Mouse (Mus musculus) gonadal fat pad, adult 2 months (tissue): ENCODE results near the gene Ptpn14. TPM values are rescaled to one million over a fixed set of nuclear protein-coding genes. Genes with fewer than 3 reads are reported as not detected.

Source experiments
- DNase-seq: peaks from one replicate; pipeline ENCODE4 v3.0.0-alpha.2; 2012; ENCODE audit warnings: low read depth
- polyA plus RNA-seq: library from polyadenylated mRNA; depleted of rRNA; stranded (reverse); fragments of >200 nt; gene quantifications from 2 replicates; pipeline ENCODE4 v1.2.3, GENCODE M21; 2012; rRNA removed

Ptpn14 gene
- polyA plus RNA-seq, 1 experiment, result 10.4 TPM

DNA sequence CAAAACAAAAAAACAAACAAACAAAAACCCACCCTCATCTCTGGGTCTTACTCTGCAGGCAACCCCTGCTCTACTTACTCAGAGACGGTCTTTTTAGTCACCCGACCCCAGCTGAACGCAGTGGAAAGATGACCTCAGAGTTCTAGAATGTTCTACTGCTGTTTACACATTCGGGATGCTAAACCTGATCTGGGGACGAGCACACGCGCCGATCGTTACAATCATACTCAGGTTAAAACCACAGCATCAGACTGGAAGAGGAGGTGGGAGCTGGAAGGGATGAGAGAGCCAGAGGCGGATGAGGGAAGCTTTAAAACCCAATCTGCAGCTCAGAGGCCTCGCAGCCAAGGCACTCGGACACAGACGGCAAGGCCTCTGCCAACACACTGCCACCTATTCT, 170.6 kb downstream of the Ptpn14 start:
- DNase-seq, result no peak

GRCm38 (mm10) chr1:189899526-189899925, 171.5 kb downstream of the Ptpn14 start:
- no peak for DNase-seq

DNA sequence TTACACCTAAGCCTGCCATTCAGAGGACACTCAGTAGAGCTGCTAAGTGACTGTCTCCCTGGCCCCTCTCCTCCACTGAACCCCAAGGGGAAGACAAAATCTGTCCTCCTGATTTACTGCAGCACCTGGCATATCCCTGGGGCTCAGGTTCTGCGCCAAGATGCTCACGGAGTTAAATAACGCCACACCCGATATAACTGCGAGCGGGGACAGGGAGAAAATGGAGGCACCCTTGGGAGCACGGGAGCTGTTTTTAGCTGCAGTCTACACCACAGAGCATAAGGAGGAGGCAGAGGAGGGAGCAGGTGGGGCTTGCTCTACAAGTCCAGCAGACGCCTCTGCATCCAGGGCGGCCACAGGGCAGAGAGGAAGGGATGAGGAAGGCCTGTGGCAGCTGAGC, 174.3 kb downstream of the Ptpn14 start:
- DNase-seq, result no peak

GRCm38 (mm10) chr1:189903169-189903568, 175.1 kb downstream of the Ptpn14 start:
- DNase-seq, result no peak

DNA sequence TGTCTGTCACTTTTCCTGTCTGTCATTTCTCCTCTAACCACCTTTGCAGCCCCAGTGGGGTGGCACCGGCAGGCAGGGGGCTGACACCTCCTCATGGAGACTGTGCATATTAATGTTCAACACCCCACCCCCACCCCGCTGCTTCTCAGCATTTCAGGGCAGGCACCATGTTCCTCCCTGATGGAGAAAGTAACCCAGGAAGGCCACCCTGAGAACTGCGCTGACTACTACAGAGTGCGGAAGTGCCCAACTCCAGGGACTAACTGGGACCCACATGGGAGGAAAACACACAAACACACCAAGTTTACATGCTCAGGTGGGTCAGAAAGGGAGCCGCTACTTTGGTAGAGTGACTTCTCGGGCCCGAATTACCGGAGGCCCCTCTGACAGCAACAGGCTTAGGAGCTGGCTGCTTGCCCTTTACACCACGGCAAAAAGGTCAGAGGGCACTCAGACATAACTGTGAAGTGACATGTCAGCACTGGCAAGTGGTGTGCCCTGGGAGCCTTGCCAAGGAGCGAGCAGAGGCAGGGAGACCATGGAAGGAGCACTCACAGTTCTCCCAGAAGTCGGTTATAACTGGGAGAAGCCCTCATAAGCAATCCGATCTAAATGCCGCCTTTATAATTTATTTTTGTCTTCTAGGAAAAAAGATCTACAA, 182.7 kb downstream of the Ptpn14 start:
- no peak for DNase-seq

DNA sequence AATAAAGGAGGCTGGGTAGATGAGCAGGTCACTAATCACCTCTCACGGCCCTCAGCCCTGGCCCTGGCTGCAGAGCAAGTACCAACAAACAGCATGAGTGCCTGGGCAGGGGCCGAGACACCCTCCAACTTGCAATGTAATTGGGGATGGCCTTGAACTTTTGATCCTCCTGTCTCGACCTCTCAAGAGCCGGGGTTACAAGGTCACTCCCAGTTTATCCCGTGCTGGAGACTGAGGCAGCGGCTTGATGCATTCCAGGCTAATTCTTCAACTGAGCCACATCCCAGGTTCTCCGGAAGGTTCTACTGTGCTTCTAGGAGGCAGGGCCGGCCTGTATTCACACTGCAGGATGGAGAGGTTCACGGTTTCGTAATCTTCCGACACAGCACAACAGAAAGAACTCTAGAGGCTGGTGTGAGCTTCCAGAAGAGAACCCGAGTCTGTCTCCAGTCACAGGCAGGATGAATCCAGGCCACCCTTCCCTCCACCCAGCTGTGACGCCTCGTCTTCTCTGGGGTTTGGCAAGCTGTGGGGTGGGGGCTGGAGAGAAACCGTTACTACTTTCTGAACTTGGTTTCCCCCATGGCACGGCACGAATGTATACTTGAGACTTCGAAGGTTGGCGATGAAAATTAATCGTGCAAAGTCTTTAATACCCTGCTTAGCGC, 185.2 kb downstream of the Ptpn14 start:
- no peak for DNase-seq

DNA sequence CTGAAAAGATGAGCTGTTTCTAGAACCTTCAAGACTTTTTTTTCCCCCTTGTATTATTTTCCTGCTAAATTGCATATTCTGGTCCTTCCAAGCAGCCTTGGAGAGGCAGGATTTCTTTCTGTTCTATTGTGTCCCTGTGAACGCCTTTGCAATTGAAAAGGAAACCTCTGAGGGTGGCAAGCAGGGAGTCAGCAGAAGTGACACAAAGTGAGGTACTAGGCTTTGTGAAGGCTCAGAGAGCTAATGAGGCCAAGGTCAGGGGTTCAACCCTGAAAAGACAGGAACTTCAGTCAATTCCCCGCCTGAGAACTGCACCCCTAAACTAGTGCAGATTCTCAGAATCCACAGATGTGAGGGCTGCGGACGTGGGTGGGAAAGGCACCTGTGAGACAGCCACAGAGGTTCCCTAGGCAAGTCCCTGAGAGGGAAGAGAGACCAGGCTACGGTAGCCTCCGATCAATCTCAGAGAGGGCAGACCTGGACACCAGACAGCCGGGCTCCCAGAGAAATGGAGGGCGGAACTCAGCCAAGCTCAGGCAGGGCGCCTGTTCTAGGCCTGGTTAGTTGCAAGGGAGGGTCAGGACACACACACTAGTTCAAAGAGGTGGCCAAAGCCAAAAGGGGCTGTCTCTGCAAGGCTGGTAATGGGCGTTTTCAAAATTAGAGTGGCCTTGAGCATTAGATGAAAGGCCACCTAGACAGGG, 188.5 kb downstream of the Ptpn14 start:
- DNase-seq, result no peak

GRCm38 (mm10) chr1:189917126-189917500, 189.0 kb downstream of the Ptpn14 start:
- DNase-seq, result no peak

DNA sequence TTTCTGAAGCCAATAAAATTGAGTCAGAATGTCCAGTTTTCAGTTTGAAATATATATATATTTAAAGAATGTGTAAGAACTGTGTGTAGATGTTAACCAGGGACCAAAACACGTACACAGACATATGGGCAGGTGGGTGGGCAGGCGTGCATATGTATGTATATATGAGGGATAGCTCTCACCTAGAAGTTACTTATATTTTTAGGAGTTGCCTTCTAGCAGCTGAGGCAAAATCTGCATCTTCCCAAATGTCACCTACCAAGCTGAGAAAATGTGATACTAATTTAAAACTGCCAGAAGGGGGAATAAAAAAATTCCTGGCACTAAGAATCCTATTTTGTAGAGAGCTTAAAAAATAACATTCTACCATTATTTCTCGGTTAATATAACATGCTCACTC, 191.7 kb downstream of the Ptpn14 start:
- DNase-seq, result no peak

DNA sequence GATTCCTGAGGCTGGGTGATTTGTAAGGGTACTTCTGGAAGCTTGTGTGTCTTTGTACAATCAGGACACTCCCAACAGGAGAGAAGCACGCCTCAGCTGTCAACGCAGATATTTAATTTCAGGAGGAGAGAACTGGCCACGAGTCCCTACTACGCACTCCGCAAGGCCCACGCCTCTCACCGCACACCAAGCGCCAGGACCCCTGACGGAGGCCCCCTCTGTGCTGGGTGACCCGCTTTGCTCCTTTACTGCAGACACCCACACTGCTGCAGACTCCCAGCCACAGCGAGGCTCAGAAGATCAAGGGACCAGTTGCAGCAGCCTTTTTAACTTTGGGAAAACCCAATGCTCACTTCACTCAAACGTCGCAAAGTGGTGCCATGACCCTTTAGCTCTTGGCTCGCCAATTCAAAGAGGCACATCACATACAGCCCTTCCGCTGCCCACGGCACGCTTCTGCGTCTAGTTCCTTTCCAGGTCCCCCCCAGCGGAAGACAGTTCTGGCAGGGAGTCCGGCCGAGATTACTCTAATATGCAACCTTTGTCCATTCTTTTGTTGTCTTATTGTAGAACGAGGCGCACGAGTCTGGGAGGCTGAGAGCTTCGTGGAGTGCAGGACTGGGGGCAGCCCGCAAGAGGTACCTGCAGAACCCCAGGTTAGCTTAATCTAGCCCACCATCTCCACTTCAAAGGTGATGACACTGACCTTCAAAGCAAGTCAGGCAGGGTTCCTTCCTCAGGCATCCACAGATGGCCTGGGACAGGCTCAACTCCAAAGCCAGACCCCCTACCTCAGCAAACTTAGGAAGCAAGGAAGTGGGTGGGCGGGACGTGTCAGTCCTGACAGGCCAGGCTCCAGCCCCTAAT, 192.9 kb downstream of the Ptpn14 start:
- DNase-seq, result no peak

GRCm38 (mm10) chr1:189921568-189921817, 193.4 kb downstream of the Ptpn14 start:
- no peak for DNase-seq

DNA sequence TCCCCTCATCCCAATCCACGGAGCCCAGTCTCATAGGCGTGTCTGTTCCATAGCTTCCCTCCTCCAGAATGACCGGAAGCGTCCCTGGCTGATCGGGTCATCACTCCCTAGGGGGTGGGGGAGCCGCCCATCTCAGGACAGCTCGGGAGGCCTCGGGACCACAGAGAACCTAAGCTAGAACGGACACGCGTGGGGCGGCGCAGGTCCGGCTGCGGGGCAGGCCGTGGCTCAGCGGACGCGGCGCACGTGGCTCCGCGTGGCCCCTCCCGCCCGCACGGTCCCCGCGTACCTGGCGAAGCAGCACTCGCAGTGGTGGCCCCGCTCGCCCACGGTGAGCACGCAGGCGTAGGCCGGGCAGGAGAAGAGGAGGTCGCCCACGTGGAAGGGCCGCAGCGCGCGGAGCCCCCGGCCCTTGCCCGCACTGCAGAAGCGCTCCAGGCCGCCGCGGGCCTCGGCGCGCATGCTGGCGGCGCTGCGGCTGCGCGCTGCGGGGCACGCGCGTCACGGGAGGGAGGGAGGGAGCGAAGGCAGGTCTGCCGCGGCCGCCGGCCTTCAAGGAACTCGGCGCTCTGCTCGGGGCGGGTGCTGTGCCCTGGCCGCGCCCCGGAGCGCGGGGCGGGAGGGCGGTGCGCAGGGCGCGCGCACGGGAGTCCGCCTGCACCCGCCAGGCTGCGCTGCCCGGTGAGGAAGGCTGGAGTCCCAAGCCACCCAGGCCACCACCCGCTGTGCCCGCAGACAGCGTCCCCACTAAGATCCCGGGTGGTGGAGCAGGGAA, 193.9 kb downstream of the Ptpn14 start, which contains the start of gene Smyd2:
TSS of gene Smyd2 (minus strand) at position 546 of the 775 bp plus-strand sequence.
- no peak for DNase-seq

DNA sequence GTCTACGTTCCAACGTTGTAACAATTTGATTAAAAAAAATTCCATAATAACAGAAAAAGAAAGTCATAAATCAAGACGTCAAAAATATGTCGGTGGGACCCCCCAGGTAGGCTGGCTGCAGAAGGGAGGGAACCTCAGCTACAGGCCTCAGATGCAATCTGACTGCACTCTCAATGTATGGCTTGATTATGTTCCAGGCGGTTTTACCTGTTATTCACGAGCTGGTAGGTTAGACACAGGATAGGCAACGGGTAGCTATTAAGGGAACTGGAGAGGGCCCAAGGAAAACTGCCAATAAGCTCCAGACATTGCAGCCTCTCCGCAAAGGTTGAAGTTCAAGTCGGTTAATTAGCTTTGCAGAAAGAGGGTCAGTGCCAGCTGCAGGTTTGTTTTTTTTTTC, 194.7 kb downstream of the Ptpn14 start:
- DNase-seq, result no peak

- DNase-seq, result no peak
Measured at GRCm38 (mm10) chr1:189923157-189923556, 195.1 kb downstream of the Ptpn14 start.

- no peak for DNase-seq
Measured at GRCm38 (mm10) chr1:189923871-189924568, 196.0 kb downstream of the Ptpn14 start.

- DNase-seq, result no peak
Measured at GRCm38 (mm10) chr1:189926279-189926678, 198.2 kb downstream of the Ptpn14 start.

Other genes with a start within 250 kb of the Ptpn14 start
- 0.27 and 0.32 TPM in 2 replicates for gene Cenpf, start 40.2 kb upstream of the Ptpn14 start, polyA plus RNA-seq
- gene Smyd2, start 194.1 kb downstream of the Ptpn14 start, polyA plus RNA-seq, result 40.0 and 51.5 TPM in 2 replicates